Mouse (Mus musculus): Measurements from ENCODE around the gene Pm20d1.

Gene Pm20d1

DNA sequence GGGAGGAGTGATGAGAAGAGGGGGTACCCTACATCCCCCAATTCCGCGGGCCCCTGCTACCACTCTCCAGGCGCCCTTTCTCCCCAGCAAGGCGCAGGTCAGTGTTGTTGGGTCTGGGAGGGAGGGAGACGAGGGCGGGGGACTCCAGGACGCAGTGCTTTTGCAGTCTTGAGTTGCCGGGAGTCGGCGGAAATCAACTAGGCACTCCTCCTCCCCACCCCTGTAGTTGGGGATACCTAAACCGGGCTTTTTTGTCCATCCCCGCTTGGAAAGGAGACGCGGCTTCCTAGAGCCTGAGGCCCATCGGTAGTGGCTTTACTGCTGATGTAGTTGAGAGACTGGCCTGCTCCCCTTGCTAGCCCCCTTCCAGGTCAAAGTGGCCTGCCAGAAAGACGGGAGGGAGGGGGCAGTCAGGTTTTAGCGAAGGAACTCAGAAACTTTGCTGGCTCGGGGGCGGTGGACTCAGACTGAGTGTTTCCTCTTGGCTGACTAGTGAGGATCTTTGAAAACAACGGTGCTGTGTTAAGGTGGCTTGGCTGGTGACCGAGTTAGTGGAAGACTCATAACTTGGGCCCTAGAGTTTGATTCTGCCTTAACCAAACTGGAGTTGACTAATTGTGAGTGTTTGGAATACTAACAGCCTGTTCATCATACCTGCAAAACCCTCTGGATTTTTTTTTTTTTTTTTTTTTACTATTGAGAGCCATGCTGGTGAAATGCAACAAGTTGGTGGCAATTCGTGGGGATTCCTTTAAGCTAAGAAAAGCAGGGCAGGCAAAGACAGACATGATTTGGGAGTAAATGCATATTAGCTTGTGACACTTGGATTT lies 31.3 kb downstream of the Pm20d1 start:
- in situ Hi-C loops (cut with MboI, MseI): no loop called here

DNA sequence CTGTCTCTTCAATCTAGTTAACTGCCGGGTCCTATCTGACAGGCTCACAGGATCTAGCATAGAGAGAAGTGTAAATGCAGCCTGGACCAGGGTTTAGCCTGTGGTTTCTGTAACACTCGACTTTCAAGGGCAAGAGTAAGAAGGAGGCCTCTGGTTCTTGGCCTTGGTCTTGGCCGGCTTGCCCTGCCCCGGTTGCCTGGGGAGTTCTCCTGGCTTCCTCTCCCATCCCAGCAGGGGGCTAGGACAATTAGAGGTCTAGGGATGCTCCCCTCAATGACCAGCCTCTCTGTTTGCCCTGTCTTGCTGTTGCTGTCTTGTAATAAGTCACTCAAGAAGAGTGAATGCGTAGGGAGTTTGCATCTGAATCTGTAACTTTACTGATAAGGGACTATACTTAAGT lies 32.1 kb downstream of the Pm20d1 start:
- in situ Hi-C loops (cut with MboI, MseI): no loop called here

DNA sequence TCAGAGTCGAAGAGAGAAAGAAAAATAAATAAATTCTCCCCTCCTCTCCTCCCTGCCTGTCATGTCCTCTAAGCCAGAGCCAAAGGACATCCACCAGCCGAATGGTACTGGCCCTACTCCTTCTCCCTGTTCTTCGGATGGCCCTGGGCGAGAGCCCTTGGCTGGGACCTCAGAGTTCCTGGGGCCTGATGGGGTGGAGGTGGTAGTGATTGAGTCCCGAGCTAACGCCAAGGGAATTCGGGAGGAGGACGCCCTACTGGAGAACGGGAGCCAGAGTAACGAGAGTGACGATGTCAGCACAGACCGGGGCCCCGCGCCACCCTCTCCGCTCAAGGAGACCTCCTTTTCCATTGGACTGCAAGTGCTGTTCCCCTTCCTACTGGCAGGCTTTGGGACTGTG lies 33.4 kb downstream of the Pm20d1 start:
- in situ Hi-C loops (cut with MboI, MseI): no loop called here

DNA sequence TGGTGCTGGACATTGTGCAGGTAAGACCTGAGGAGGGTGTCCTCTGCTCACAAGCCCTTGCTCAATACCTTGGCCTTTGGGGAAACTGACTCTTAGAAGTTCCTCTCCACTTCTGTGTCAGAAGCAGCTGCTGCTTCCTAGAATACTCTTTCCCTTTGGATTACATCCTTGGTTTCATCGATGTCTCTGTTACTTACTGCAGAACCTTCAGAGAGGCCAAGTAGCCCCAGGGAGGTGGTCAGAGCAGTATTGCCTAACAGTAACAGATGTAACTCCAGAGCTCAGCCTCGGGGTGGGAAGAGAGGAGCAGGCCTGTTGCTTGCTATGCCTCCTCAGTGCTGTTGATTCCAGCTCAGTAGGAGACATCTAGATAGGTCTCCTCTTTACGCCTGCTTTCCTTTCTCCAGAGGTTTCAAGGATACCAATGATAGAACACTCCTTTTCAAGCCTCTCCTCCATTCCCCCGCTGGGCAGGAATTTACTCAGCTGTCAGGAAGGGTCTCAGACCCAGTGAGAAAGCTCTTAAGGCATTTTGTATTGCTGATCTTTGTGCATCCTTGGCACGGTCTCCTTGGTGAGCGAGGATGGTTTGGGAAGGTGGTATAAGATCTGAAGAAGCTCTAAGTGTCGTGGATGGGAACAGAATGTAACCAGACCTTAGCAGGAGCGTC lies 33.9 kb downstream of the Pm20d1 start:
- in situ Hi-C loops (cut with MboI, MseI): no loop called here

DNA sequence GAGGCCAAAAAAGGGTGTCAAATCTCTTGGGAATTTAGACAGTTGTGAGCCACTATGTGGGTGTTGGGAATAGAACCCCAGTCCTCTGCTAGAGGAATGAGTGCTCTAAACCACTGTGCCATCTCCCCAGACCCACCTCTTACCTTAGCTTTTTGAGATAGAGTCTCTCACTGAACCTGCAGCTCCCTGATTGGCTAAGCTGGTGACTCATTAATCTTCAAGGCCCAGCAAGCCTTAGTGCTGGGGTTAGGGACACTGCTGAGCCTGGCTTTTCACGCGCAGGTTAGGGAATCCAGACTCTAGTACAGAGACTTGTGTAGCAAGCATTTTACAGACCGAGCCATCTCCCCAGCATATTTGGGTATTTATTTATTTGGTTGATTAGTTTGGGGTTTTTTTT lies 39.9 kb downstream of the Pm20d1 start:
- in situ Hi-C loops (cut with MboI, MseI): no loop called here

DNA sequence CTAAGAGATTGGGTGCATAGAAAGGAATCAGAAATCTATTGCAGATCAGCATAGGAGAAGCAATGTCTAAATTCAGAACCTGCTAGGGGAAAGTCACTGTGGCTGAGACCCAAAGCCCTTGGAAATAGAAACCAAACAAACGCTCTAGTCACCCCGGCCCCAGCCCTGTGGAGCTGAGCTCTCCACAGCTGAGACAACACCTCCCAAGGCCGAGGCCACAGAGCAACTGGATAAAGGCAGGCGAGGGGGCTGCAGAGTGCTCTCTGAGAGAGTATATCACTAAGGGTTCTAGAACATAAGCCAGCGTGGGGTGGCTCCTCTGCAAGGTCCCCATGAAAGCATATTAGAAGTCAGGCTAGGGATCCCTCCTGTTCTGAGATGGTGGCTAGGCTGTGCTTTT lies 41.4 kb downstream of the Pm20d1 start:
- in situ Hi-C loops (cut with MboI, MseI): no loop called here

DNA sequence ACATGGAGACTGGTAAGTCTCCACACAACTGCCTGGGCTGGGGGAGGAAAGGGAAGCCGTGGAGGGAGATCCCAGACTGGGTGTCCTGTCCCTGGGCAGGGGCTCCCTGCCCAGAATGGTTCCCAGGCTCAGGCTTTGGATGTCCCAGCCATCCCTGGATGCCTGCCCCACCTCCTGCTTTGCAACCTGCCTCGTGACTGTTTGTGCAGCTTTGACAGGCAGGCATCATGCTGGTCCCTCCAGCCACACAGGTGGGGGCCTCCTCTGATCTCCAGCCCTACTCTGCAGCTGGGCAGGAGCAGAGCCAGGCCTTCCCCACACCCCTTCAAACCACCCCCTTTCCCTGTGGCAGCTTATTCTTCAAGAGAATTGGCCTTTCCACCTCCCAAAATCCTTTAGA lies 42.1 kb downstream of the Pm20d1 start:
- in situ Hi-C loops (cut with MboI, MseI): no loop called here

DNA sequence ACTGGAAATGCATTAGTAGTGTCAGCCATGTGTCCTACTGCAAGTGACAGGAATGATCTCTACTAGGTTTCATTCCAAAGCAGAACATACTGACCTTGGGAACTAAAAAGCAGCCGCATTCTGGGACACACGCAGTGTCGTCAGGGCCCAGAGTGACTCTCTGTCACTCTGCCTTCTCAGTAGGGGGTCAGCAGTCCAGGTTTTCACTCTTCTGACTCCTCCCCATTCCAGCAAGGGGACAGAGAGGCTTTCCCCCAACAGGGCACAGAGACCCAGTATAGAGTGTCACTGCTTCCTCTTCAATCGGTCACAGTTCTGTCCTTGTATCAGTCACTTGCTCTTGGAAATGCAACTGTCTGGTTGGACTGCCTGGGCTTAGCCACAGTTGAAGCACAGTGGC lies 45.0 kb downstream of the Pm20d1 start:
- in situ Hi-C loops (cut with MboI, MseI): no loop called here

DNA sequence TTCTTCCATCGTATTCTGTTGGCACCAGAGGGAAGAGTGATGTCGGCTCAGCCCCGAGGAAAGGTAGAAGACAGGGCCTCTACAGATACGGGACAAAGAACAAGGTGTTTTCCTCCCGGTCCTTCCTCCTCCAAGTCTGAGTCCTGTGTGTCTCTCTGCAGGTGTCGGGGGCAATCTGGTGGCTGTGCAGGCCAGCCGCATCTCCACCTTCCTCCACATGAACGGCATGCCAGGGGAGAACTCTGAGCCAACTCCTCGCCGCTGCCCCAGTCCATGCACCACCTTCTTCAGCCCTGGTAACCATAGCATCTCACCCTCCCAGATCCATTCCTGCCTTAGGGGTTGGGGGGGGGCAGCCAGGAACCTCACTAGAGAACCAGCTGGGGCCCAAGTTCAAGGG lies 46.6 kb downstream of the Pm20d1 start:
- in situ Hi-C loops (cut with MboI, MseI): no loop called here

DNA sequence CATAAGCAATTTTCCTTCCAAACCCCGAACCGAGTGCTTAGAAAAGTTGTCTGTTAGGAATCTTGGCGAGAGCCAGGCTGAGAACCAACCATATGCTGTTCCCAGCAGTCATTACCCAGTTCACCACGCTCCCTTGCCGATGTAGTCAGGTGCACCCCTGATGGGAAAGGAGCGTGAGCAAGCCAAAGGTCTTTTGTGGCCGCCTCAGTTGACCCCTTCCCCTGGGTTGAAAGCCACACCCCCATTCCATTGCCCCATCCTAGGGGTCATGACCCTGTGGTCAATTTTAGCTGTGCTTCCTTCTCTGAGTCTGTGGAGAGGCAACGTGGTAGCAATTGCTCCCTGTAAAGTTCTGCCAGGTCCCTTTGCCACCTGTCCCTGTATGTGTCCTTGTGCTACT lies 47.7 kb downstream of the Pm20d1 start:
- in situ Hi-C loops (cut with MboI, MseI): no loop called here

DNA sequence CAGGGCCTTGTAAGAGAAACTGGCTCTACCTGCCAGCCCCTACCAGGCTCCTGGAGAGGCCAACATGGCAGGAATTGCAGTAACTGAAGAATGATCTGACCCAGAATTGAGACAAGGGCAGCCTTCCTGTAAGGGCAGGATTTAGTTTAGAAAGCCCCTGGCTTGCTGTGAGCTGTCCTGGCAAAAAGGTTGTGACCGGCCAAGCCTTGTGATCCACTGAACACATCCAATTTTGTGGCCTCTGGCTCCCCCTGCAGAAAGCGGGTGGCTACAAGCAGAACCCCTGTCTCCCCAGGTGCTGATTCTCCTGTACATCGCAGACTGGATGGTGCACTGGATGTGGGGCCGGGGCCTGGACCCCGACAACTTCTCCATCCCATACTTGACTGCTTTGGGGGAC lies 49.1 kb downstream of the Pm20d1 start:
- in situ Hi-C loops (cut with MboI, MseI): no loop called here

DNA sequence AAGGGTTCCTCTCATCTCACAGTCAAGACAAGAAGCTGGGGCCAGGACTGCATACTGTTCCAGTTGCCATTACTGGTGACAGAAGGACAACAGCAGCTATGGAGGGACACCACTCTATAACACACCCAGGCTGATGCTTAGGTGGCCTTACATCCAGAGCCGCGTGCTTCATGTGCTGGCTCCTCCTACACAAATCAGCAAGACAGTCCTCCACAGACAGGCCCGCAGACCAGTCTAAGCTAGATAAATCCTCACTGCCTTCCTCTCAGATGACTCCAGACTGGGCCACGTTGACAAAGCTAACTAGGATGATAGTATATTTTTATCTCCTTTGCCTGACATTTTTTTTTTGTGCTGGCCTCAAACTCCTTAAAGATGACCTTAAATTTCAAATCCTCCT lies 64.6 kb downstream of the Pm20d1 start:
- in situ Hi-C loops (cut with MboI, MseI): no loop called here

DNA sequence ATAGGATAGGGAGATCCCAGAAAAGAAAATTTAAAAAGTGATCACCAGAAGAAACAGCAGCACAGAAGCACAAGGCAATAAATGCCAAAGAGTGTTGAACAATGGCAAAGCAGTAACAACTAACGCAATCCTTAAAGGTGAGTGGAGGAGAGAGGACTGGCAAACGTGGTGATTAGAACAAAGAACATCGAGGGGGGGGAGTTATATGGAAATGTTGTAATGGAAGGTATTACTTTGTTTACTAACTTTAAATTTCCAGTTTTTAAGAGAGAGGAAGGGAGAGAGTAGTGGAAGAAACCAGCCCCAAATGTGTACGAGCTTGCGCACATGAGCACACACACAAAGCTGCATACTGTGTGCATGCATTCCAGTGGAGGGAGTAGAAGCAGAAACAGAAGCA lies 68.4 kb downstream of the Pm20d1 start:
- in situ Hi-C loops (cut with MboI, MseI): no loop called here

DNA sequence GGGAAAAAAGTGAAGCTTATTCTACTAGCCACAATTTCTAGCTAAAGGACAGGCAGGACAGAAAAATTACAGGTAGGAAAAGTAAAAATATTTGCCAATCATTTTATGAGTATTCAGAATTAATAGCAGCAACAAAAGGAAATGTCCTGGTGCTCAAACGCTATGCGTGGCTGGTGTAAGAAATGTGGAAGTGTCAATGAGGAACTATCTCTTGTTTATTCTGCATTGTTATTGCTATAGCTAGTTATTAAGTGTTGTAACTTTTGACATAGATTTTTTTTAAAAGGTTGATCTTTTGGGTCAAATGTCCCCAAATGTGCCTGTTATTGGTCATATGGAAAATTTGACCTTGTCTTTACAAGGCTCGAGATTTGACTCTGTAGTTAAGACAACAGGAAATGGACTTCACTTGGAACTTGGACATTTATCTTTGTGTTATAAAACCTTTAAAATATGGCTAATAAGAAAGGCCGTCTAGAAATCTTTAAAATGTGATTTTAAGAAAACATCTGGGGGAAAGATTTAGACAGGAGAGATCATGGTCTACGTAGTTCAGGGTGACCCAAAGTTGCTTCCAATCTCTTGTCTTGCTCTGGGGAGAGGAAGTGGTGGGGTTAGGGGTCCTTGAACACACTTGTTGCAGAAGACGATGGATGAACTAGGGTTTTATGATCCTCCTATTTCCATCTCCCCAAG lies 69.3 kb downstream of the Pm20d1 start:
- in situ Hi-C loops (cut with MboI, MseI): no loop called here

DNA sequence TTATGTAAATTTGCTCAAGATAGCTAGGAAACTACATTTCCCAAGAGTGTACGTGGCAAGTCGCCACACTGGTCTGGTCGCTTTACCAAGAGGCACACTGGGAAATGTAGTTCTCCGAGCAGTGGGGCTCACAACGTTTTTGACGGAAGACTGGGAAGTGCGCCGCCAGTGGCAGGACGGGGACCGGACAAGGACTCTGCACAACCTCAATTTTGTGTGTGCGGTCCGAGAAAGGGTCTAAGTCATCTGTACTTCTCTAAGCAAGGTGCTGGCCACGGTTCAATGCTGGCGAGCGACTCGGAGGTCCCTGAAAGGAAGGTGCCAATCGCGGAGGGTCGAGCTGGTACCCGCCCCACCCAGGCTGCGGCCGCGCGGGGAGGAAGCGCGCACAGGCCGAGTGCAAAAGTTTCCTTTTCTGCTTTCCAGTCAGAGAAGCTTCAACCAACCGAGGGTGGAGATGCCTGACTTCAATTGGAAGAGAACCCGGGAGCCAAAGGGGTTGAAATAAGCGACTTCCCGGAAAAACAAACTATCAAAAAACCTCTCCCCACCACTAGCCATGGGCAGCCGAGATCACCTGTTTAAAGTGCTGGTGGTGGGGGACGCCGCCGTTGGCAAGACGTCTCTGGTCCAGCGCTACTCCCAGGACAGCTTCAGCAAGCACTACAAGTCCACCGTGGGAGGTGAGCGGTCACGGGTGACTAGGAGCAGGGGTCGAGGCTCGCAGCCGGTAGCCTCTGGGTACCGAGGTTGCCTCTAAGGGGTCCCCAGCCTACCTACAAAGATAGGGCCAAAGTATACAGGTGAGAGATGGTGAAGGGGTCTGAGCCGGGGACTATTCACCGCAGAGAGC lies 70.1 kb downstream of the Pm20d1 start, which contains the start of gene Rab29:
Gene Rab29 (plus strand): TSS at position 132 of the 853 bp plus-strand sequence.
- in situ Hi-C loops (cut with MboI, MseI): no loop called here

DNA sequence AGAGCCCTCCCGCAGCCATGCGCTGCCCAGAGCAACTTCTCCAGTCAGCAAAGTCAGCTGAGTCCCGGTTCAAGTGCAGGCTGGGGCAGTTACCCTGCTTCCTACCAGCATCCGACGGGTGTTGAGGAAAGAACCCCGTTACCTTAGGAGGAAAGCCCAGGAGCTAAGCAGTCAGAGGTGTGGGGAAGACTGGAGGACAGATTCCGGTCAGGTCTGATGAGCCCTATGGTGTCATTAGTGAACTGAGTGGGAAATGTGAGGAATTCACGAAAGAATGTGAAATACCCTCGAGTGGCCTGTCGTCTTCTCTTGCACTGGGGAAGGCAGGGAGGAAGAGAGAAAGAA lies 70.7 kb downstream of the Pm20d1 start:
- in situ Hi-C loops (cut with MboI, MseI): no loop called here

DNA sequence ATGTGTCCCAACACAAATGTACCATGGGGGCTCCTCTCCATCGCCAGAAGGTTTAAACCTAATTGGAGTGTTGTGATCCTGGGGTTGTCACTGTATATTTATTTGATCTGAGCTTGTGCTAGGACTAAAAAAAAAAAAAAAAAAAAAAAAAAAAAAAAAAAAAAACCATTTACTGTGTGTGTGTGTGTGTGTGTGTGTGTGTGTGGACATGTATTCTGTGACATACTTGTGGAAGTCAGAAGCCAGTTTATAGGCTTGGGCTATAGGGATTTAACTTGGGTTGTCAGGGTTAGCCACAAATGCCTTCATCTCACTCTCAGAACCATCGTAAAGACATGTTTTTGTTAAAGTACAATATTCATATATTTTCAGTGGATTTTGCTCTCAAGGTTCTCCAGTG lies 72.4 kb downstream of the Pm20d1 start:
- in situ Hi-C loops (cut with MboI, MseI): no loop called here

All from regulatory T cell (primary cell).